Mouse (Mus musculus) CH12.LX (cell line): ENCODE measurements around the gene Adam12.

ENCODE experiments used
- CTCF ChIP-seq, 2 experiments: IDR thresholded peaks in 1 of 2; conservative IDR thresholded peaks in 1 of 2; 2 replicates each; pipeline ENCODE4 v1.5.1; 2011 to 2012; ENCODE audit warnings: low read depth in 2 of 2, low read length in 2 of 2, improper control_type of control experiment in 1 of 2, inconsistent platforms in 1 of 2, mild to moderate bottlenecking in 1 of 2, moderate library complexity in 1 of 2
- ELF1 ChIP-seq: IDR thresholded peaks from 2 replicates; pipeline ENCODE4 v1.6.1; 2014; ENCODE audit warnings: low read depth, mild to moderate bottlenecking, inconsistent platforms, low read length, improper control_type of control experiment
- MAFK ChIP-seq: IDR thresholded peaks from 2 replicates; pipeline ENCODE4 v1.6.1; 2011; ENCODE audit warnings: low read length, improper control_type of control experiment; ENCODE audit not compliant: insufficient replicate concordance
- MAX ChIP-seq: IDR thresholded peaks from 2 replicates; pipeline ENCODE4 v1.6.1; 2011; ENCODE audit warnings: low read length, improper control_type of control experiment
- NELFE ChIP-seq: IDR thresholded peaks from 2 replicates; pipeline ENCODE4 v1.6.1; 2011; ENCODE audit warnings: low read depth, low read length, improper control_type of control experiment
- POLR2A ChIP-seq: IDR thresholded peaks from 2 replicates; pipeline ENCODE4 v1.6.1; 2011; ENCODE audit warnings: low read depth, mild to moderate bottlenecking, improper control_type of control experiment, low read length
- POLR2AphosphoS2 ChIP-seq: IDR thresholded peaks from 2 replicates; pipeline ENCODE4 v1.6.1; 2011; ENCODE audit warnings: low read depth, low read length, improper control_type of control experiment
- RAD21 ChIP-seq: IDR thresholded peaks from 2 replicates; pipeline ENCODE4 v1.6.1; 2011; ENCODE audit warnings: low read depth, mild to moderate bottlenecking, low read length, improper control_type of control experiment, moderate library complexity
- TCF12 ChIP-seq: IDR thresholded peaks from 2 replicates; pipeline ENCODE4 v1.6.1; 2014; ENCODE audit warnings: low read depth, mild to moderate bottlenecking, inconsistent platforms, low read length, improper control_type of control experiment
- UBTF ChIP-seq: IDR thresholded peaks from 2 replicates; pipeline ENCODE4 v1.6.1; 2012; ENCODE audit warnings: low read depth, mild to moderate bottlenecking, inconsistent platforms, low read length, improper control_type of control experiment, moderate library complexity
- USF1 ChIP-seq: IDR thresholded peaks from 2 replicates; pipeline ENCODE4 v1.6.1; 2014; ENCODE audit warnings: low read depth, mild to moderate bottlenecking, inconsistent platforms, low read length, improper control_type of control experiment
- USF2 ChIP-seq: conservative IDR thresholded peaks from 2 replicates; pipeline ENCODE4 v1.6.1; 2011; ENCODE audit warnings: low read depth, low read length, improper control_type of control experiment
- ZC3H11A ChIP-seq: IDR thresholded peaks from 2 replicates; pipeline ENCODE4 v1.6.1; 2012; ENCODE audit warnings: low read depth, mild to moderate bottlenecking, inconsistent platforms, low read length, improper control_type of control experiment
- ZMIZ1 ChIP-seq: IDR thresholded peaks from 2 replicates; pipeline ENCODE4 v1.6.1; 2012; ENCODE audit warnings: low read depth, mild to moderate bottlenecking, inconsistent platforms, low read length, improper control_type of control experiment

DNA sequence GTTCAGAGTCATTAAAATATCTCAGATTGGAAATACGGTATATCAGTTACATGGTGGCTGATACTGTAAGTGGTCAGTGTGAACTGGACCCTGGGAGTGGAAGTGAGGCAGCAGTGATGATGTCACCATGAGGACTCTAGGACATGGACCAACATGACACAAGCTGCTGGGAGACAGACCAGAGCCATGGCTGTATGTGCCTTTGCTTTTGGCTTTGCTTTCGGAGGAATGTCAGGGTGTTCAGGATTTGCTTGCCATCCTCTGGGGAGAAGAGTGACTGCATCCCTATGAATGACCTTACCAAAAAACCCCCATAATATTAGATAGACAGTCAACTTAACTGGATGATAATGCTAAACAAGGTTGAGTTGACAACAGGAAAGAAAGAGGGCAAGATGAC is 85.1 kb downstream of the Adam12 start:
- TF ChIP-seq POLR2AphosphoS2, result no peak
- TF ChIP-seq UBTF, result no peak
- no peak for TF ChIP-seq MAFK
- no peak for TF ChIP-seq CTCF (conservative IDR thresholded peaks at IDR 0.05 in 1 of 2, IDR thresholded peaks at IDR 0.05 in 1 of 2; ENCODE audit: low read depth in 2 of 2, low read length in 2 of 2)
- no peak for TF ChIP-seq ELF1
- TF ChIP-seq ZC3H11A, result no peak
- no peak for TF ChIP-seq USF1
- TF ChIP-seq RAD21, result no peak
- TF ChIP-seq TCF12, result no peak
- TF ChIP-seq POLR2A, result no peak
- TF ChIP-seq MAX, result no peak
- no peak for TF ChIP-seq USF2
- TF ChIP-seq NELFE, result no peak
- TF ChIP-seq ZMIZ1, result no peak
